Mouse (Mus musculus) midbrain, embryonic 15.5 days (tissue): ENCODE data around the gene Tm7sf3. TPM values are rescaled to one million over a fixed set of nuclear protein-coding genes. Genes with fewer than 3 reads are reported as not detected.
"Not testable (repeated sequence)": the region's sequence is repeated elsewhere in the genome, so short reads cannot be mapped to it uniquely, and the experiment has no call there.

ENCODE experiments used
- ATAC-seq: fragments of 200-750 bp; cut with Nextera tagmentation; replicated peaks from 2 replicates; pipeline ENCODE4 v1.8.0; 2017; ENCODE audit warnings: moderate TSS enrichment
- H3K27ac ChIP-seq: fragments of 300-500 bp; sonication (generic); 2 replicates; pipeline ENCODE4 v1.5.1; 2015; ENCODE audit warnings: mild to moderate bottlenecking, inconsistent platforms
- H3K27me3 ChIP-seq: fragments of 300-500 bp; sonication (generic); replicated peaks from 2 replicates; pipeline ENCODE4 v1.6.1; 2015; ENCODE audit warnings: inconsistent platforms
- H3K36me3 ChIP-seq: fragments of 300-500 bp; sonication (generic); replicated peaks from 2 replicates; pipeline ENCODE4 v1.6.1; 2015; ENCODE audit warnings: inconsistent platforms
- H3K4me1 ChIP-seq: fragments of 300-500 bp; sonication (generic); 2 replicates; pipeline ENCODE4 v1.6.1; 2015; ENCODE audit warnings: inconsistent platforms
- H3K4me2 ChIP-seq: fragments of 300-500 bp; sonication (generic); 2 replicates; pipeline ENCODE4 v1.6.1; 2015; ENCODE audit warnings: inconsistent platforms, mild to moderate bottlenecking, moderate library complexity
- H3K4me3 ChIP-seq: fragments of 300-500 bp; sonication (generic); 2 replicates; pipeline ENCODE4 v1.5.1; 2015; ENCODE audit warnings: mild to moderate bottlenecking, inconsistent platforms
- H3K9ac ChIP-seq: fragments of 300-500 bp; sonication (generic); 2 replicates; pipeline ENCODE4 v1.6.1; 2015; ENCODE audit warnings: mild to moderate bottlenecking, inconsistent platforms
- H3K9me3 ChIP-seq: fragments of 300-500 bp; sonication (generic); 2 replicates; pipeline ENCODE4 v1.6.1; 2016; ENCODE audit warnings: inconsistent platforms
- WGBS: fragments of 180-500 bp; shearing (Covaris S2); methylation state at CpG from one replicate; pipeline ENCODE4 v1.1.7; 2015; ENCODE audit warnings: mixed read lengths; 5-methylcytosine and 5-hydroxymethylcytosine counted together
- polyA plus RNA-seq: library from polyadenylated mRNA; unstranded; fragments of >200 nt; fragmentation: Nextera tagmentation; extraction: Ambion mirVana; gene quantifications from 2 replicates; pipeline ENCODE4 v1.2.1, GENCODE M21; 2015

Gene Tm7sf3
- polyA plus RNA-seq, 1 experiment from 2014 or later, result 30.0 TPM

DNA sequence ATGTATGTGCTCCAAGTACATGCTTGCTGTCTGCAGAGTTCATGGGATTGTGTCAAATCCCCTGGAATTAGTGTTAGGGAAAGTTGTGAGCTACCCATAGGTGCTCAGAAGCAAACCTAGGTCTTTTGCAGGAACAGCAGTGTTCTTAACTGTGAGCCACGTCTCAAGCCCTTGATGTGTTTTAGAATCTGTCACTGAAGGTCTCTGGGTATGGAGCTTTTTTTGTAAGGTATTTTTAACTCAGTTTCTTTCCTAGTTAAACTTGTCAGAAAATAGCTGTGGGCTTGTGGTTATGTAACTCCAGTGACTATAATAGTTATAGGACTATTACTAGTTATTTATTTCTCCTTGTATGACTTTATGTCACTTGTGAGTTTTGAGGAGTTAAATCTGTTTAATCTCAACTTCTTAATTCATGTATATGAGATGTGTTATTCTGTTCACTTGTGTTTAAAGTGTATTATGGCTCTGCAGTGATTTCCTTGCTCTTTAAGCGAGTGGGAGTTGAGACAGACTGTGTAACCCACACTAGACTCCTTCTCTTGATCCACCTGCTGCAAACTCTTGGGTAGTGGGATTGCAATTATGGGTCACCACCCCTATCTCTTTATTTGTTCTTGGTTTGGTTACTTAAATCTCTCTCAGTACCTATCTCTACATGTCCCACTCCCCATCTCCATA, 59.1 kb downstream of the Tm7sf3 start:
- 80% methylated on average over 2 of the region's 2 CpGs for WGBS
- no peak for ATAC-seq

GRCm38 (mm10) chr6:146580381-146580926, 62.2 kb downstream of the Tm7sf3 start:
- no peak for ATAC-seq

More for the DNA sequence above, 59.1 kb downstream of the Tm7sf3 start:
- Histone ChIP-seq H3K9me3 (no peaks in the 10 kb centered on the region), H3K27ac (no peak overlapping the region), H3K4me3 (no peak overlapping the region), H3K27me3 (no peaks in the 10 kb centered on the region), H3K9ac (no peak overlapping the region), H3K36me3 (peaks cover 6% of the 10 kb centered on the region), H3K4me1 (peaks cover 10% of the 10 kb centered on the region), H3K4me2 (no peak overlapping the region)

GRCm38 (mm10) chr6:146578586-146578985, 64.0 kb downstream of the Tm7sf3 start:
- Histone ChIP-seq H3K9ac (peak overlapping the region; percentile 79), H3K4me1 (peaks cover 33% of the 10 kb centered on the region), H3K4me3 (peak overlapping the region; percentile 68), H3K4me2 (peak overlapping the region; percentile 77), H3K36me3 (no peaks in the 10 kb centered on the region), H3K9me3 (no peaks in the 10 kb centered on the region), H3K27ac (peak overlapping the region; percentile 99), H3K27me3 (no peaks in the 10 kb centered on the region)
- 14% methylated on average over 7 of the region's 7 CpGs for WGBS
- no peak for ATAC-seq

More at GRCm38 (mm10) chr6:146580381-146580926, 62.2 kb downstream of the Tm7sf3 start:
- no peaks in the 10 kb centered on the region for H3K9me3 ChIP-seq
- no peak overlapping the region for H3K9ac ChIP-seq
- H3K27ac ChIP-seq, result no peak overlapping the region
- H3K36me3 ChIP-seq, result no peaks in the 10 kb centered on the region
- H3K4me1 ChIP-seq, result peaks cover 24% of the 10 kb centered on the region
- H3K4me3 ChIP-seq, result no peak overlapping the region
- WGBS, result 58% methylated on average over 2 of the region's 2 CpGs
- H3K4me2 ChIP-seq, result no peak overlapping the region
- no peaks in the 10 kb centered on the region for H3K27me3 ChIP-seq

GRCm38 (mm10) chr6:146578111-146578531, 64.5 kb downstream of the Tm7sf3 start:
- H3K4me1 ChIP-seq, result peaks cover 33% of the 10 kb centered on the region
- peak overlapping the region; percentile 77 for H3K4me2 ChIP-seq
- H3K4me3 ChIP-seq, result peak overlapping the region; percentile 68
- peak overlapping the region; percentile 79 for H3K9ac ChIP-seq
- no peaks in the 10 kb centered on the region for H3K27me3 ChIP-seq
- WGBS, result 0% methylated on average over 22 of the region's 22 CpGs
- no peaks in the 10 kb centered on the region for H3K9me3 ChIP-seq
- H3K36me3 ChIP-seq, result no peaks in the 10 kb centered on the region
- H3K27ac ChIP-seq, result peak overlapping the region; percentile 99
- ATAC-seq, result no peak

GRCm38 (mm10) chr6:146577310-146578109, 65.1 kb downstream of the Tm7sf3 start, which contains the start of gene Ints13:
Gene Ints13 (minus strand): TSS chr6:146577835.
- H3K4me3 ChIP-seq, result peak within 1 kb of the TSS; percentile 68
- H3K27ac ChIP-seq, result peak within 1 kb of the TSS; percentile 99
- H3K27me3 ChIP-seq, result no peaks in the 10 kb centered on the region
- peak; percentile 97 for ATAC-seq
- no peaks in the 10 kb centered on the region for H3K36me3 ChIP-seq
- under 1% methylated on average over 77 of the region's 77 CpGs for WGBS
- H3K9me3 ChIP-seq, result no peaks in the 10 kb centered on the region
- H3K9ac ChIP-seq, result peak within 1 kb of the TSS; percentile 79
- H3K4me1 ChIP-seq, result peaks cover 33% of the 10 kb centered on the region
- peak within 1 kb of the TSS; percentile 77 for H3K4me2 ChIP-seq

DNA sequence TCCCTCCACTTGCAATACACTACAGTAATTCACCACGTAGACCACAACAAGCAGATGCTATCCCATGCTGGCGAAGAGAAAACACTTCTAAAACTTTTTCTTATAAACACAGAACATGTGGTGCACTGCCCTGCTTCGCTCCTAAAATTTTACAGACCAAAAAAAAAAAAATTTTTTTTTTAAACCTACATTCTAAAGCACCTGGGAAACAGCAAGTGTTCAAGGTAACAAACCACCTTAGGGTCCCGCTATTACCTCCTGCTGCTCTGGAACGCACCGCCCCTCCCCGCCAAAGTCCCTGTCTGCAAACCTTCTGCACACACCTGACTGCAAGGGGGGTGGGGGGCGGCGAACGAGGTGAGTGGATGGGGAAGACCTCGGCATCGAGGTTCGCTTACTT, 65.7 kb downstream of the Tm7sf3 start, which contains the start of gene Fgfr1op2:
Fgfr1op2 (plus strand) TSS at position 301 of the 400 bp plus-strand sequence.
- H3K27ac ChIP-seq, result peak within 1 kb of the TSS; percentile 99
- H3K36me3 ChIP-seq, result no peaks in the 10 kb centered on the region
- ATAC-seq, result no peak
- peak within 1 kb of the TSS; percentile 77 for H3K4me2 ChIP-seq
- peaks cover 33% of the 10 kb centered on the region for H3K4me1 ChIP-seq
- H3K9ac ChIP-seq, result peak within 1 kb of the TSS; percentile 79
- H3K4me3 ChIP-seq, result peak within 1 kb of the TSS; percentile 68
- WGBS, result under 1% methylated on average over 13 of the region's 13 CpGs
- H3K9me3 ChIP-seq, result no peaks in the 10 kb centered on the region
- no peaks in the 10 kb centered on the region for H3K27me3 ChIP-seq

- no peaks in the 10 kb centered on the region for H3K27me3 ChIP-seq
Observed at GRCm38 (mm10) chr6:146572073-146572472, 70.6 kb downstream of the Tm7sf3 start.

DNA sequence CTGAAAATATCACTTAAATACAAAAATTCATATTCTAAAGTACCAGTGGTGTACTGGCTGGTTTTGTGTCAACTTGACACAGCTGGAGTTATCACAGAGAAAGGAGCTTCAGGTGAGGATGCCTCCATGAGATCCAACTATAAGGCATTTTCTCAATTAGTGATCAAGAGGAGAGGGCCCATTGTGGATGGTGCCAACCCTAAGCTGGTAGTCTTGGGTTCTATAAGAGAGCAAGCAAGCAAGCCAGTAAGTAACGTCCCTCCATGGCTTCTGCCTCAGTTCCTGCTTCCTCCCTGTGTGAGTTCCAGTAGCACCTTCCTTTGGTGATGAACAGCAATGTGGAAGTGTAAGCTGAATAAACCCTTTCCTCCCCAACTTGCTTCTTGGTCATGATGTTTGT, 80.2 kb downstream of the Tm7sf3 start:
- H3K36me3 ChIP-seq, result peaks cover 36% of the 10 kb centered on the region; the same call in 1 of the 2 replicates
- not testable (repeated sequence) for H3K4me1 ChIP-seq, H3K4me3 ChIP-seq, ATAC-seq, H3K4me2 ChIP-seq, H3K27ac ChIP-seq, H3K9me3 ChIP-seq, H3K9ac ChIP-seq, H3K27me3 ChIP-seq
- WGBS, result 77% methylated on average over 1 of the region's 1 CpGs

More at GRCm38 (mm10) chr6:146572073-146572472, 70.6 kb downstream of the Tm7sf3 start:
- H3K36me3 ChIP-seq, result 0 out of 2 replicates have a peak, but pooled peaks cover 3% of the 10 kb centered on the region
- no peaks in the 10 kb centered on the region for H3K9me3 ChIP-seq
- peaks cover 23% of the 10 kb centered on the region for H3K4me1 ChIP-seq
- H3K4me2 ChIP-seq, result no peak overlapping the region
- H3K4me3 ChIP-seq, result no peak overlapping the region
- no peak overlapping the region for H3K27ac ChIP-seq
- H3K9ac ChIP-seq, result no peak overlapping the region
- no peak for ATAC-seq

Other genes starting within 250 kb of the Tm7sf3 start
- 8.4 and 9.3 TPM in 2 replicates for gene Itpr2, start 140.6 kb downstream of the Tm7sf3 start, polyA plus RNA-seq
- 38.7 and 38.8 TPM in 2 replicates for gene Fgfr1op2, start 65.6 kb downstream of the Tm7sf3 start, polyA plus RNA-seq
- gene Ints13, start 65.0 kb downstream of the Tm7sf3 start, polyA plus RNA-seq, result 51.8 and 57.6 TPM in 2 replicates
- 99.3 and 102 TPM in 2 replicates for gene Med21, start 277 bp downstream of the Tm7sf3 start, polyA plus RNA-seq
- 15.4 and 16.3 TPM in 2 replicates for gene Stk38l, start 82.2 kb upstream of the Tm7sf3 start, polyA plus RNA-seq
- gene Arntl2, start 153.2 kb upstream of the Tm7sf3 start, polyA plus RNA-seq, result 2.7 and 4.7 TPM in 2 replicates
- not detected in 2 replicates for gene Smco2, start 207.3 kb upstream of the Tm7sf3 start, polyA plus RNA-seq
- gene Ppfibp1, start 245.7 kb upstream of the Tm7sf3 start, polyA plus RNA-seq, result 16.1 and 17.8 TPM in 2 replicates